Mouse (Mus musculus): ENCODE results near the gene Nop9.

DNA sequence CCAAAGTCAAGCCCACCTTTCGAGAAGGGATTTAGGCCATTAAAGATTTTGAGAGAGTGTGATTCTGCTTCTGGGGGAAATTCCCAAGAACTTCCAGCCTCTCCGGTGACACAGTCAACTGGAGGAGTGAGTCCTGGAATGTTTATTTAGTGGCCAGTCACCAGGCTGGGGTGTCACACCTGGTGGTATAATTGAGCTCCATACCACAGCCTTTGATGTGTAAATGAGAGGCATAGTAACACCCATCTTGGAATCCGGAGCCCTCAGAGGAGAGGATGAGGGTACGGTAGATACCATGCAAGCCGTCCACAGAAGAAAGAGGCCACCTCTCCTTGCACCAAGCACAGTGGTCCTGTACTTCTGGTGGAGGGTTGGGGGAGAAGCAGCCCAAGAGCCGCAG lies 42.7 kb upstream of the Nop9 start:
- TF ChIP-seq POLR2A (IDR thresholded peaks at IDR 0.05; ENCODE audit: insufficient read depth, low read depth, low read length): no peak
- no peak for TF ChIP-seq CTCF (IDR thresholded peaks at IDR 0.05; ENCODE audit: insufficient read depth, low read depth, low read length)
